Mouse (Mus musculus) forebrain, embryonic 10.5 days (tissue): ENCODE results near the gene Nsun2. TPM values are rescaled to one million over a fixed set of nuclear protein-coding genes. Genes with fewer than 3 reads are reported as not detected.
"Not testable (repeated sequence)": the region's sequence is repeated elsewhere in the genome, so short reads cannot be mapped to it uniquely, and the experiment has no call there.

Experiments
- DNase-seq: peaks from one replicate; pipeline ENCODE4 v3.0.0-alpha.2; 2017; ENCODE audit warnings: low spot score; ENCODE audit errors: extremely low spot score
- H3K27ac ChIP-seq: fragments of 300-500 bp; sonication (generic); 2 replicates; pipeline ENCODE4 v1.5.1; 2016; ENCODE audit warnings: mild to moderate bottlenecking
- H3K27me3 ChIP-seq: fragments of 300-500 bp; sonication (generic); 2 replicates; pipeline ENCODE4 v1.6.1; 2016; ENCODE audit warnings: mild to moderate bottlenecking; ENCODE audit not compliant: poor library complexity, severe bottlenecking
- H3K36me3 ChIP-seq: fragments of 300-500 bp; sonication (generic); replicated peaks from 2 replicates; pipeline ENCODE4 v1.6.1; 2016; ENCODE audit warnings: mild to moderate bottlenecking, moderate library complexity
- H3K4me1 ChIP-seq: fragments of 300-500 bp; sonication (generic); 2 replicates; pipeline ENCODE4 v1.6.1; 2016
- H3K4me3 ChIP-seq: fragments of 300-500 bp; sonication (generic); 2 replicates; pipeline ENCODE4 v1.5.1; 2016; ENCODE audit warnings: mild to moderate bottlenecking, moderate library complexity
- H3K9me3 ChIP-seq: fragments of 300-500 bp; sonication (generic); 2 replicates; pipeline ENCODE4 v1.6.1; 2016; ENCODE audit warnings: mild to moderate bottlenecking, moderate library complexity
- WGBS: fragments of 180-500 bp; shearing (Covaris S2); methylation state at CpG from one replicate; pipeline ENCODE4 v1.1.7; 2016; 5-methylcytosine and 5-hydroxymethylcytosine counted together
- polyA plus RNA-seq: library from polyadenylated mRNA; unstranded; fragments of >200 nt; fragmentation: Nextera tagmentation; extraction: Ambion mirVana; gene quantifications from 2 replicates; pipeline ENCODE4 v1.2.1, GENCODE M21; 2016

Nsun2 gene
- polyA plus RNA-seq, 1 experiment from 2014 or later, result 175 TPM

DNA sequence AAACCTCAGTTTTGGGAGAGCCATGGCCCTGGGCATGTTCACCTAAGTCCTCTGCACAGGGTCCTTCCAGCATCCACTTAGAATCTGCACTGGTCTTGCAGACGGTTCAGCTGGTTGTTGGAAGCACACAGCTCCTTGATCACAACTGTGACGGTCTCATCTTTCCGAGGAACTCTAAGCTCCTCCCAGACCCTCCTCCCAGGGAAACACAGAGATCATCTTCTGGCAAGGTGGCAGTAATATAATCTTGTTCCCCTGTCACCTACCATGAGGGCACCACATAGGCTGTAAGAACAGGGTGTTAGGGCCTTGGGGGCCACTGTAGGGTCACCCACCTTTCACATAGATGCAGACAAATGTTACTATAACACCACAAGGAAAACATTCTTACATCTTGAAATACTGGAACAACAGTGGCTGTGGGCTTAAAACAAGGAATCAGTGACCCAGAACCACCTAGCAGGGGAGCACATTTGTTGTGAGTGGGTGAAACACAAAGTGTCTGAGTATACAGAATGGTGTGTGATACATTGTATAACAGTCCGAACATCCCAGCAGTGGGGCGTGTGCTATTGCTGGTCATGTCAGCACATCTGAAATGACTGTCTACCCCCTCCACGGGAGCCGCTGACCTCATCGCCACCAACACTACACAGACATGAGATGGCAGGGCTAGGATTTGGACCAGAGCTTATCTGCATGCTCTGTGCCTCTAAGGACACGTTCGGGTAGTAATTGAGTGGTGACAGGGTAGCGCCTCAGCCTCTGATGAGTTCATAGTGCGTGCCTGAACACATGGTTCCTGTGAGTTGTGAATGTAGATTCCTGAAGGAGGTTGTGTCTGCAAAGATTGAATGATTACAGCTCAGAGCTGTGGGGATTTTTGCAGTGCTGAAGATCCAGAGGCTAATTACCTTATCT is 29.4 kb downstream of the Nsun2 start:
- Histone ChIP-seq H3K4me3 (no peak overlapping the region), H3K27ac (no peak overlapping the region), H3K9me3 (no peaks in the 10 kb centered on the region), H3K36me3 (no peaks in the 10 kb centered on the region), H3K4me1 (peaks cover 8% of the 10 kb centered on the region), H3K27me3 (no peaks in the 10 kb centered on the region)
- DNase-seq, result no peak
- 83% methylated on average over 12 of the region's 12 CpGs for WGBS

DNA sequence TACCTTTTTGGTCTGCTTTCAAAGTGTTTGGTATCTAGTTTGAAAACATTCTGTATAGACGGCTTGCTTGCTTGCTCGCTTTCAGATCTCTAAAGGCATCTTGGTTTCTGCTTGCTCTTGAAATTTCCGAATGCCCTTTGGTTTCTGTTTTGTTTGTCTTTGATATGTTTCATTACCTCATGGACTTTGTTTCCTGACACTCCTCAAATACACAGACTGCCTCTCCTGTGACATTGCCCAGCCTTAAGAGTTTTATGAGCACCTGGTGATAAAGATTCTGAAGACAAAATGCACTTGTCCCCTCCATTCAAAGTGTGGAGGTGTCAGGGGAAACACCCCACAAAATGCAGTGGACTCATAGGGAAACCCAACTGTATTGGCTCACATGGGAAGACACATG is 30.4 kb downstream of the Nsun2 start:
- H3K4me1 ChIP-seq, result peaks cover 8% of the 10 kb centered on the region
- H3K4me3 ChIP-seq, result no peak overlapping the region
- H3K9me3 ChIP-seq, result no peaks in the 10 kb centered on the region
- 88% methylated on average over 3 of the region's 3 CpGs for WGBS
- no peak for DNase-seq
- no peaks in the 10 kb centered on the region for H3K27me3 ChIP-seq
- no peak overlapping the region for H3K27ac ChIP-seq
- H3K36me3 ChIP-seq, result no peaks in the 10 kb centered on the region

DNA sequence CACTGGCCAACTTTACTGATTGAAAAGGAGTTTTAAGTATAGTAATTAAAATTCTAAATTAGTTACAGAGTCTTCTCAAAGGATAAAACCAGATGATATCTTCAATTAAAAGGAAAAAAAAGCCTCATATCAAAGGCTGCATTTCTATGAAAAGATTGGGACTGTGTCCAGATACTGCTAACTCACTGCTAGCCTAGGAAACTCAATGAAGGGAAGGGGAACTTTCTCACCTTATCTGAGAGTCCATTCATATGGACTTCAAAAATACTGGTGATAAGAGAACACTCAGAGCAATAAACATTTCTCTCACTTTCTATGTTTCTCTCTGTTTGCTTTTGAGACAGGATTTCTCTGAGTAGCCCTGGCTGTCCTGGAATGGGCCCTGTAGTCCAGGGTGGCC is 31.0 kb downstream of the Nsun2 start:
- Histone ChIP-seq H3K27ac (no peak overlapping the region), H3K4me1 (peaks cover 2% of the 10 kb centered on the region), H3K4me3 (no peak overlapping the region), H3K9me3 (no peaks in the 10 kb centered on the region), H3K36me3 (no peaks in the 10 kb centered on the region), H3K27me3 (no peaks in the 10 kb centered on the region)
- no peak for DNase-seq

DNA sequence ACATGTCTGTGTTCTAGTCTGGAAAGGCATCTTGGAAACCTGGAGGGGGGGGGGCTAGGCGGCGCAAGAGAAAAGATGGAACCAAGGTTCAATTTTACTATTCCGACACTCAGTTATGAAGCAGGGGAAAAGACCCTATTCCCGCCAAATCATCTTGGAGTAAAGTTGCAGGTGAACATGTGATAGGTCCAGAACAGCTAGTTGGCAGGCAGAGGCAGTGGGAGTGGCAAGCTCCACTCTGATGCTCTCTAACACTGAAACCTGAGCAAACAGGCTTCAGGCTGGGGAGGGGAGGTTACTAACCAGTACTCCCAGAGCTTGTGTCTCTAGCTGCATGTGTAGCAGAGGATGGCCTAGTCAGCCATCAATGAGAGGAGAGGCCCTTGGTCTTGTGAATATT is 31.9 kb downstream of the Nsun2 start:
- not testable (repeated sequence) for H3K36me3 ChIP-seq, H3K4me3 ChIP-seq, H3K4me1 ChIP-seq, H3K27ac ChIP-seq, H3K27me3 ChIP-seq, DNase-seq, H3K9me3 ChIP-seq
- 87% methylated on average over 4 of the region's 4 CpGs for WGBS

DNA sequence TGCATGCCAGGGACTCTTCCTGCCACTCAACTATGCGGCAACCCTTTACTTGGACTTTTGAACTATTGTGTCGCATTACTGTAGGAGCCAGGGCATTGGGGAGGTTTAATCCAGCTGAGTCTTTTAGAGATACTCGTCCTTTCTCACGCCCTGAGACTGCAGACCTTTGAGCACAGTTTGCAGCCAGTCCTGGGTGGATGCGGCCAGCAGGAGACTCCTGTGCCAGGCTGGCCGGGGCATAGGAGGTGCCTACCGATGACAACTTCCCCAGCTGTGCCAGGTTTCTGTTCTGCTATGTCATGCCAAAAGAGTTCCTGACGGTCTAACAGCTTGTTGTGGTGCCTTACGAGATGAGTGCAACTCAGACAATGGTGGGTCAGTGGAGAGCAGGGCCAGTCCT is 35.7 kb downstream of the Nsun2 start:
- H3K4me1 ChIP-seq, result no peaks in the 10 kb centered on the region
- H3K36me3 ChIP-seq, result 0 out of 2 replicates have a peak, but pooled peaks cover 2% of the 10 kb centered on the region
- no peak overlapping the region for H3K4me3 ChIP-seq
- no peaks in the 10 kb centered on the region for H3K27me3 ChIP-seq
- DNase-seq, result no peak
- no peaks in the 10 kb centered on the region for H3K9me3 ChIP-seq
- H3K27ac ChIP-seq, result no peak overlapping the region
- WGBS, result 87% methylated on average over 9 of the region's 9 CpGs

DNA sequence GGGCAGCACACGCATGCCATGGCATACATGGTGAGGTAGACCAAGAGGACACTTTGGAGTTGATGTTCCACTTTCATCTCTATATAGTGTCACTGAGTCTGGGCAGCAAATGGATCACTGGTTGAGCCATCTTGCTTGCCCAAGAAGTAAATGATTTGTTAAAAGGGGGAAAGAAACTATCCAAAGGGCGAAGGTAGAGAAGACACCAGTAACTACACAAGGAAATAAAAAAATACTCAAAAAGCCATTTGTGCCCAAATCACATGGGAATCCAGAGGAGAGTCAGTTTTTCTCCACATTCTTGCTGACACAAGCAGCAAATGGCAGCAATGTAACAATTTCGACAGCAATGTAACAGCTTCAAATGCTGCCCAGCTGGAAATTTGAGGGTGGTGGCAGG is 39.0 kb downstream of the Nsun2 start:
- Histone ChIP-seq H3K9me3 (no peaks in the 10 kb centered on the region), H3K27me3 (no peaks in the 10 kb centered on the region), H3K4me1 (no peaks in the 10 kb centered on the region), H3K4me3 (no peak overlapping the region), H3K36me3 (0 out of 2 replicates have a peak, but pooled peaks cover 2% of the 10 kb centered on the region), H3K27ac (no peak overlapping the region)
- WGBS, result 93% methylated on average over 3 of the region's 3 CpGs
- no peak for DNase-seq

DNA sequence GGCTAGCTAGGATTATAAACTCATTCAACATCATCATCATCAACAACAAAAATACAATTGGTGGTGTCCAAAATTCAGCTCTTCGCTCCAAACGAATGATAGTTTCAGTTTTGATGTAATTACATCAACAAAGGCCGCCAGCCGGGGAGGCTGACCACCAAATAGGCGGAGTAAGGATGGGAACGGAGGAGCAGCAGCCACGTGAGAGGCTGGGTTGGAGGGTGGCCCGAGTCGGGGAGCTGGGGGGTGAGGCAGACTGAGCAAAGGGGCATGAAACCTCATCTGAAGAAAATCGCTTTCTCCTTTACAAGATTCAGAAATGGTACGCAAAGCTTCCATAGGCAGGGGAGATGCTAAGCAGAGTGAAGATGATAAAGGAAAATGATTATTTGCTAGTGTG is 43.1 kb downstream of the Nsun2 start:
- no peak for DNase-seq
- Histone ChIP-seq H3K9me3 (no peaks in the 10 kb centered on the region), H3K27ac (no peak overlapping the region), H3K36me3 (0 out of 2 replicates have a peak, but pooled peaks cover 2% of the 10 kb centered on the region), H3K4me3 (no peak overlapping the region), H3K27me3 (no peaks in the 10 kb centered on the region), H3K4me1 (no peaks in the 10 kb centered on the region)
- 72% methylated on average over 11 of the region's 11 CpGs for WGBS

DNA sequence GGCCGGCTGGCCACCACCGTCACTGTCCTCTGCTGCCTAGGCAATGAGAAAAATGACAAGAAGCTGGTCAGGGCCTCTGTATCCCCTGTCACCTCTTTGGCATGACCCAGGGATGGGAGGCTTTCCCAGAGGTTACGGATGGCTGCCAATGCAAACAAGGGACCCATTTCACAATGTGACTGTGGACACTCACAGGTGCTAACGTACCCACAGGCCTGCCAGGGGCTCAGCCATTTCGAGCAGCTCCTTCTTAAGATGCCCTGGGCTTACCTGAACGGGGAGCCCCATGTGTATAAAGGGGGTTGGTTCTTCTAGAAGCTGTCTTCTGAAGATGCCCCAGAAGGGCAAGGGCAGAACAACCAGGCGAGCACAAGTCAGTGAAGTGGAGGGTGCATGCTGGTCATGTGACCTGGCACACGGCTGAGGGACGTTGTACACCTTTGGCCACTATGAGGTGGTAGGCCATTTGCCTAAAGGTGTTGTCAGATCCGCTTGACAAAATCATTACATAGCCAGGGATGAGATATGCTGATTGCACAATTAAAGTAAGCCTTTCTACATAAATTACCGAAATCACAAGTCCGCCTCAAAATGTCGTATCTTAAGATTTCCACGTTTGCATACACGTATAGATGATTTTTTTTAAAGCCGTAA is 43.8 kb downstream of the Nsun2 start:
- no peak overlapping the region for H3K27ac ChIP-seq
- WGBS, result 91% methylated on average over 16 of the region's 16 CpGs
- H3K4me3 ChIP-seq, result no peak overlapping the region
- H3K36me3 ChIP-seq, result 0 out of 2 replicates have a peak, but pooled peaks cover 2% of the 10 kb centered on the region
- no peaks in the 10 kb centered on the region for H3K27me3 ChIP-seq
- H3K9me3 ChIP-seq, result no peaks in the 10 kb centered on the region
- no peaks in the 10 kb centered on the region for H3K4me1 ChIP-seq
- DNase-seq, result no peak

DNA sequence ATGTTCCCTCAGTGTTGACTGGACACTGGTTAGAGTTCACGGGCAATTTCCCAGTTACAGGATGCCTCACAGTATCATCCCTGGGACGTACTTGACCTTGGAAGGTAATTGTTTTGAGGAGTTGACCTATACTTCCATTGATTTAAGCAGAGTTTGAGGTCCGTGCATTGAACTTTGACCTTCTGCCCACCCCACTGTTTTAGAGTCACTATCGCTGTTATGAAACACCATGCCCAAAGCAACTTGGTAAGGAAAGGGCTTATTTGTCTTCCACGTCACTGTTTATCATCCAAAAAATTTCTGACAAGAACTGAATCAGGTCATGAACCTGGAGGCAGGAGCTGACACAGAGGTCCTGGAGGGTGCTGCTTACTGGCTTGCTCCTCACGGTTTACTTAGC is 48.9 kb downstream of the Nsun2 start:
- DNase-seq, result no peak
- H3K36me3 ChIP-seq, result no peaks in the 10 kb centered on the region
- peaks cover 8% of the 10 kb centered on the region; the same call in 1 of the 2 replicates for H3K4me1 ChIP-seq
- H3K27ac ChIP-seq, result no peak overlapping the region
- no peaks in the 10 kb centered on the region for H3K27me3 ChIP-seq
- H3K4me3 ChIP-seq, result no peak overlapping the region
- no peaks in the 10 kb centered on the region for H3K9me3 ChIP-seq
- WGBS, result 91% methylated on average over 6 of the region's 6 CpGs

DNA sequence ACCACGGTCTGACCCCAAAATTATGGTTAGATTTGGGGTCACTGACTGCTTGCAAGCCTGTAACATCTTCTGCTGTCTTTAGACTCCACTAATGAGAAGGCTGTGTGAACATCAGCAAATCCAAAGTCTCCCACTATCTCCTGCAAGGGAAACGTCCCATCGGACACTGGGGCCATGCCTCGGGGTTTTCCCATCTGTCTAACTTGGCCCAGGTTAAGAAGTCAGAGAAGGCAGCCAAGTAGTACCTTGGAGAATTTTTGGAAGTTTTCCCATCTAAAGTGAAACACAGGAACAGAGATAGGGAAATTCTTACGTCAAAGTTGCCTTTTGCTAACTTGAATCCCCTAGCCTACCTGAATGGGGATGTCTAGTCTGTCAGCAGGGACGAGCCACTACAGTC is 50.0 kb downstream of the Nsun2 start:
- 94% methylated on average over 6 of the region's 6 CpGs for WGBS
- H3K4me1 ChIP-seq, result peaks cover 8% of the 10 kb centered on the region; the same call in 1 of the 2 replicates
- no peak overlapping the region for H3K27ac ChIP-seq
- no peak for DNase-seq
- no peaks in the 10 kb centered on the region for H3K36me3 ChIP-seq
- no peaks in the 10 kb centered on the region for H3K27me3 ChIP-seq
- no peak overlapping the region for H3K4me3 ChIP-seq
- no peaks in the 10 kb centered on the region for H3K9me3 ChIP-seq

DNA sequence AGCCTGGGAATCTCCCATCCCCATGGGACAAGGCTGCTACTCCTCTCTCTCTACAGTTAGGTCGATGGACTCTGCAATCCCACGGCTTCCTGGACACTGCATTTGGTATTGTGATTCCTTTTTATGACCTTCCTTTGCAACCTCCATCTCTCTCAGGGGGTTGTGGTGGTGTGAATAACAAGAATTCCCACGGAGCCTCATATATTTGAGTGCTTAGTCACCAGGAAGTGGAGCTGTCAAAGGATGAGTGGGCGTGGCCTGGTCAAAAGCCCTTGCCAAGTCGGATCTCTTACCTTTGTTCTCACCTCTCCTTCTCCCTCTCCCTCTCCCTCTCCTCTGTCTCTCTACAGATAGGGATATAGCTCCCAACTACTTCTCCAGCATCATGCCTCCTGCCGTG is 52.3 kb downstream of the Nsun2 start:
- H3K4me3 ChIP-seq, result no peak overlapping the region
- DNase-seq, result no peak
- 71% methylated on average over 6 of the region's 6 CpGs for WGBS
- no peaks in the 10 kb centered on the region for H3K9me3 ChIP-seq
- no peaks in the 10 kb centered on the region for H3K36me3 ChIP-seq
- peaks cover 8% of the 10 kb centered on the region; the same call in 1 of the 2 replicates for H3K4me1 ChIP-seq
- no peak overlapping the region for H3K27ac ChIP-seq
- no peaks in the 10 kb centered on the region for H3K27me3 ChIP-seq

DNA sequence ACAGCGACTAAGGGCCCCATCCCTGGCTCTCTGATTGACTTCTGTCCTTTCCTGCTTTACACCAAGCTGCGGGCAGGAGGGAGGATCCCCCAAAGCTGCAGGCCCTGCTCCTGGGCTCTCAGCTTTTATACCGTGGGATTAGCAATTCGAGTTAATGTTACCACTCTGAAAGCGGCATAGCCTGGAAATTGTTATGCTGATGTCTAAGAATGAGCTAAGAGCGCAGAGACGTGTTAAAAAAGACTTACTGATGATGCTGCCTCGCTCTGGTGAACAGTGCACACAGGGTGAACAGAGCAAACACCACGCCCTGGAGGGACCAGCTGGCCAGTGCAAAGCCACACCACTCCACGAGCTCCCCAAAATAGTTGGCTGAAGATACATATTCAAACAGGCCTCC is 52.8 kb downstream of the Nsun2 start:
- Histone ChIP-seq H3K4me1 (peaks cover 8% of the 10 kb centered on the region; the same call in 1 of the 2 replicates), H3K27me3 (no peaks in the 10 kb centered on the region), H3K36me3 (no peaks in the 10 kb centered on the region; the same call in 1 of the 2 replicates), H3K4me3 (no peak overlapping the region), H3K27ac (no peak overlapping the region), H3K9me3 (no peaks in the 10 kb centered on the region)
- DNase-seq, result no peak
- WGBS, result 61% methylated on average over 10 of the region's 10 CpGs

DNA sequence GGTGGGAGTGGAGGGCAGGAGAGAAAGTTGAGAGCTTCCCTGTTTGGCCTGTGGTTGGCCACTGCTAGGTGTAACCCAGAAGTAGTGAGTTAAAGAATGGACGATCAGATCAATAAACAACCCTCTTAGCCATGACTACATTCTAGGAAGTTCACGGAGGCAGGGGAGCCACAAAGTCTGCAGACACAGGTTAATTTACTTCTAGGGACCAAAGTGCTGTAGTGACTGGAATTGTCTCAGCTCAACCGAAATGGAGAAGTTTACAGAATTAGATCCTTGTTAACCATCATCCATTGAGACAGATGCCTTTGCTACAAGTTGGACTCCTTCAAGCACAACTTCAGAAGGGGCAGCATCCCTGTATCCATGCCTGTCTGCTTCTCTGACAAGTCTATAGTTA is 54.3 kb downstream of the Nsun2 start:
- no peaks in the 10 kb centered on the region; the same call in 1 of the 2 replicates for H3K36me3 ChIP-seq
- H3K27ac ChIP-seq, result no peak overlapping the region
- no peaks in the 10 kb centered on the region for H3K27me3 ChIP-seq
- H3K9me3 ChIP-seq, result no peaks in the 10 kb centered on the region
- no peak for DNase-seq
- no peak overlapping the region for H3K4me3 ChIP-seq
- 82% methylated on average over 3 of the region's 3 CpGs for WGBS
- peaks cover 8% of the 10 kb centered on the region; the same call in 1 of the 2 replicates for H3K4me1 ChIP-seq
